Mouse (Mus musculus) brain, embryonic 18.5 days (tissue): Measurements from ENCODE around the gene Amz1.

Source experiments
- DNase-seq: peaks from one replicate; pipeline ENCODE4 v3.0.0-alpha.2; 2012; ENCODE audit warnings: low read depth, low spot score

Amz1 gene

GRCm38 (mm10) chr5:140767704-140768141, 43.8 kb downstream of the Amz1 start:
- DNase-seq: no peak

GRCm38 (mm10) chr5:140768333-140768732, 44.4 kb downstream of the Amz1 start:
- DNase-seq: no peak

GRCm38 (mm10) chr5:140771612-140772011, 47.7 kb downstream of the Amz1 start:
- no peak for DNase-seq

- no peak for DNase-seq
These were observed 48.2 kb downstream of the Amz1 start for GRCm38 (mm10) chr5:140772158-140772557.

- no peak for DNase-seq
These were observed 51.2 kb downstream of the Amz1 start for GRCm38 (mm10) chr5:140775111-140775510.

- DNase-seq: no peak
These were observed 53.0 kb downstream of the Amz1 start for GRCm38 (mm10) chr5:140776968-140777367.

GRCm38 (mm10) chr5:140781122-140781521, 57.2 kb downstream of the Amz1 start:
- DNase-seq: no peak

GRCm38 (mm10) chr5:140781886-140782572, 58.1 kb downstream of the Amz1 start:
- no peak for DNase-seq

- DNase-seq: no peak
These were observed 59.6 kb downstream of the Amz1 start for GRCm38 (mm10) chr5:140783577-140783976.

GRCm38 (mm10) chr5:140784288-140784687, 60.4 kb downstream of the Amz1 start:
- DNase-seq: no peak

GRCm38 (mm10) chr5:140785240-140785872, 61.4 kb downstream of the Amz1 start:
- DNase-seq: no peak

GRCm38 (mm10) chr5:140789561-140789960, 65.6 kb downstream of the Amz1 start:
- no peak for DNase-seq

GRCm38 (mm10) chr5:140790392-140790791, 66.5 kb downstream of the Amz1 start:
- no peak for DNase-seq

- no peak for DNase-seq
These were observed 67.3 kb downstream of the Amz1 start for GRCm38 (mm10) chr5:140790937-140791877.

- no peak for DNase-seq
These were observed 68.3 kb downstream of the Amz1 start for GRCm38 (mm10) chr5:140792233-140792632.

GRCm38 (mm10) chr5:140794753-140795152, 70.8 kb downstream of the Amz1 start:
- no peak for DNase-seq

- DNase-seq: no peak
These were observed 71.2 kb downstream of the Amz1 start for GRCm38 (mm10) chr5:140795176-140795575.

GRCm38 (mm10) chr5:140796051-140796450, 72.1 kb downstream of the Amz1 start:
- no peak for DNase-seq

GRCm38 (mm10) chr5:140798158-140798557, 74.2 kb downstream of the Amz1 start:
- no peak for DNase-seq

GRCm38 (mm10) chr5:140798775-140799174, 74.8 kb downstream of the Amz1 start:
- DNase-seq: no peak

- DNase-seq: no peak
These were observed 75.3 kb downstream of the Amz1 start for GRCm38 (mm10) chr5:140799190-140799589.

GRCm38 (mm10) chr5:140800288-140800923, 76.5 kb downstream of the Amz1 start:
- no peak for DNase-seq
